Mouse (Mus musculus) hindlimb bud, embryonic 11.5 days (tissue): ENCODE data around the gene 4930539E08Rik.
A peak's percentile ranks its signal among the peaks of the same experiment; 100 is the strongest.

ENCODE experiments used
- DNase-seq: peaks from one replicate; pipeline ENCODE4 v3.0.0-alpha.2; 2012; ENCODE audit warnings: low read depth, low spot score; ENCODE audit errors: extremely low spot score

The 4930539E08Rik gene

DNA sequence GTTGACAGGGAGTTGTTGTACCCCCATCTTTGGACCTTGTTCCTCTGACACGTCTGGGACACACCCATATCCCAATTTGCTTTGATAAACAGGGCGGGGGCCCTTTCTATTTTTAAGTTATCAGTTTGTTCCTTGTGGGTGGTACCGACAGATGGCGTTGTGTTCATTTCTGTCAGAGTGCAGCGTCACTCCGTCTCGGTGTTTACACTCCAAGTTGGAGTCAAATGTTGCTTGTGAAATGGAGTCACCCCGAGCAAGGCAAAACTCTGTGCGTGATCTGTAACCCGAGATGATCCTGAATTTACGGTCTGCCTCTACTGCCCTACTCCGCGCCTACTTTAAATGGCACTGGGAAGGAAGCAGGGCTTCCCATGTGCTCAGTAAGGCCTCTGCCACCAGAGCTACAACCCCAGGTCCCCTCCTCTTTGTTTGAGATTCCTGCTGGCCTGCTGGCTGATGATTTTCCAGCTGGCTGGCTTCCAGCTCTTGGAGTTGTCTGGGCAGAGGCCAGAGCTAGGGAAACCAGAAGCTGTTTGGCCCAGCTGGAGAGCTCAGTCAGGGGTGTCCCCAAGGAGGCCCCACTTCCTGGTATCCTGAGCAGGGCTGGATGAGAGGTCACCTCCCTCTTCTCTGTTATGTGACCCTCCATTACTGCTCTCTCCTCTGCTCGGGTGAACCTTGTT lies 15.4 kb upstream of the 4930539E08Rik start:
- no peak for DNase-seq

DNA sequence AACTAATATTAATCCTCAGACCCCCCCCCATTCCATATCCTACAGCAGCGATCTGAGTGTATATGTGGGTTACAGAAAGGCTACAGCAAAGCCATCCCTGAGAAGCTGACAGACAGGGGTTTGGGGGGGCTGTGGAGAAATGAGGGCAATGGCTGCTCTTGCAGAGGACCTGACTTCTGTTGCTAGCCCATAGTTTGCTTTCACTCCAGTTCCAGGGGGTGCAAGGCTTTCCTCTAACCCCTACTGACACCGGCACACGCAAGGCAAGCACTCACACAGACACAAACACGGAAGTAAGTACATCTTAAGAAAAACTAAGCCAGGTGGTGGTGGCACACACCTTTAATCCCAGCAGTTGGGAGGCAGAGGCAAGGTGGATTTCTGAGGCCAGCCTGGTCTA lies 14.2 kb upstream of the 4930539E08Rik start:
- no peak for DNase-seq

DNA sequence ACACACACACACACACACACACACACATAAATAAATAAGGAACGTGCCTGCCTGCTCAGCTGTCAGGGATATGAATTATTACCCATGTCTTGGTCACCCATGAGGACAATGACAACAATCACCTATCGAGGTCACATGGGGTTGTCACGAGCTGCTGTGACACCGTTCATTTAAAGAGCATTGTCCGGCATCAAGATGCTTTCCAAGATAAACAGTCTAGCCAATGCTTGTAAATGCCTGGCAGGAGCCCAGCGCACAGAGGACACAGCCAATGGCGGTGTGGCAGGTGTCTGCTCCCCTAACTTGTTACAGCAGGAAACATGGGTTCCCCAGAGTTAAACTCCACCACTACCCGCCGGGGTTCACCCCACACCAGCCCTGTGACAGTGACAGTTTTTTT lies 12.9 kb upstream of the 4930539E08Rik start:
- no peak for DNase-seq

DNA sequence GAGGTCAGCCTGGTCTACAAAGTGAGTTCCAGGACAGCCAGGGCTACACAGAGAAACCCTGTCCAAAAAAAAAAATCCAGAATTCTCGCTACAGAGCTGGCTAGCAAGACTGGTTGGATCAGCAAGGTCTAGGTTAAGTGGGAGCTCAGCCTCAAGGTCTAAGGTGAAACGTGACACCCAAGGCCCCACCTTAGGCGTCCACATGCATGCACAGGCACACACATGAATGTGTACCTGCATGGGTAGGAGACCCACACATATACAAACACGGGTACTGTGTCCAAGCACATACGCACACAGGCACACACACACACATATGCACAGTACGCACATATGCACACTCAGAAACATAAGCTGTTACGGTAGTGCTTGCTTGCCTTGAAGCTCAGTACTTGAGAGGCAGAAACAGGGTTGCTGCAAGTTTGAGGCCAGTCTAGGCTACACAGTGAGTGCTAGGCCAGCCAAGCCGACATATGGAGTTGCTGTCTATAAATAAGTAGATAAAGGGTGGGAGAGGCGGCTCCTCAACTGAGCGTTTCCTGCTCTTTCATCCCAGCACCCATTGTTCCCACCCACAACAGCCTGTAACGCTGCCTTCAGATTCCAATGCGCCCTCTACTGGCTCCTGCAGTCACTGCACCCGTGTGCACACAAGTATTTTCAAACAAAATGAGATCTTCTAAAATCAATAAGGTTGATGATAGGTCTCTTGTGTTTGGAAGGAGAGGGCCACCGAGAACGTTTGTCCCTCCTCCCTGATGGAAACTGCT lies 11.9 kb upstream of the 4930539E08Rik start:
- DNase-seq: no peak

DNA sequence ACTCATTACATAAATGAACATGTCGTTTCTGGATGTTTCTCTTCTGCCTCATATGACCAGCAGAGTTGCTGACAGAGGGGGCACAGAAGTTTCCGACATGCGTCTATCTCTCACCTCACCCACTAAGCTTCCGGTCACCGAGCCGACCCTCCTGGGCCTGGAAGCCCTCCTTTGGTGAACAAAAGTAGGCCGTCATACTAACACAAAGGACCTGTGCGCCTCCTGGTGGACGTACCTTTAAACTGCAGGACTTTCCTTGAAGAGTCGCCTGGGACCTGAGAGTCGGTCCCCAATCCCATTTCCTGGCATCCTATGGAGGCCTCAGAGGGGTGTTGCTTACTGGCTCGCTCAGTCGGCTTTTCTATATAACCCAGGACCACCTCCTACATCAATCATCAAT lies 11.3 kb upstream of the 4930539E08Rik start:
- DNase-seq: peak; percentile 77

DNA sequence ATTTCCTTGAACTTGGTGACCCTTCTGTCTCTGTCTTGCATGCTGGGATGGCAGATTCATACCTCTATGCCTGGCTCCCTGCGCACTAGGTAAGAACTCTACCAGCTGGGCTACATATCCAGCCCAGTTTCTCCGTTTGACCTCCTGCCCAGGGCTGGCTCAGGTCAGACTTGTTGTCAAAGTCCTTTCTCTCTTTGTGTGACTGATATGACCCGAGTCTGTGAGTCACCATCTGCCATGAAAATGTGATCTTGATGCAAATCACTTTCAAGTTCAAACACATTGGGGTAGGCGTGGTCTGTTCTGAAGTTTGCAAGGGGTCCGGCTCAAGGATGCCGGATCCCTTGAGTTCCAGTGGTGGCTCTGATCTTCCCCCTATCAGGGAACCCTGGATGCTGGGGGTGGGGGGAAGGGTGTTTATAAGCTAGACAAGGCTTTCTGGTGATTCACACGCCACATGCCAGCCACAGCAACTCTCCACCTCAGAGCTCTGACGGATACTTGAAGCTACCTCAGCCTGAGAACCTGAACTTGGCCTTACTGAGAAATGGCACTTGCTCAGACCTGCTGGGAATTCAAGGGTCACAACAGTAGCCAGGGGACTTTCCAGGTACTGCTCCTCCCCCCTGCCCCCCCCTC lies 10.0 kb upstream of the 4930539E08Rik start:
- no peak for DNase-seq

DNA sequence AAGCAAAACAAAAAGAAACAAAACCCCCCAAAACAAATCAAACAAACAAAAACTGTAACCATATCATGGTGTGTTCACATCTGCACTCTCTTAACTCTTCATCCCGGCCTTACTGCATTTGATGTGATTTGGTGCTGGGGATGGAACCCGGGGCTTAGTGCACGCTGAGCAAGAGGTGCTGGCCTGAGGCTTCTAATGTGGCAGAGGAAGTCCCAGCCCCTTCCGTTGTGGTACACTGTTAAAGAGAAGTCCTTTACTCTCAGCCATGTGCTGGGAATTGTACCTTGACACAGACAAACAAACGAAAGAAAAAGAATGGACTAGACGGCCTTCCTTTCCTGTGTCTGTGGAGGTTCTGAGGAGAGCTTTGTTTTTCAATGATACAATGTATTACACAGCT lies 7.0 kb upstream of the 4930539E08Rik start:
- no peak for DNase-seq

DNA sequence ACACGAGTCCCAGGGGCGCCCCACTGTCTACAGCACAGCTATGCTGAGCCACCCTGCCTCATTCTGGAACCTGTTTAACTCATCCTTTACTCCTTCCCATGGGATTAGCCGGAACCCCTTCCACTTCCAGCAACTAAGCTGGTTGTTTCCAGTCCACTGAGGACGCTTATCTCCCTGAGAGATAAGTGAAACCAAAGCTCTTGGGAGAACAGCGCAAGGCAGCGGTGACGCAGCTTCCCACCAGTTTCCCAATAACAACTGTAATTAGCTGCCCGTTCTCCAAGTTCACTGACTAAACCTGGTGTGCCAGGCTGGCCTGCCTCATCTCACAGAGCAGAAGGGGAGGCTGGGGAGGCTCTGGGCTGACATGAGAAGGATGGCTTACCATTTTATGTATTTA lies 6.0 kb upstream of the 4930539E08Rik start:
- DNase-seq: no peak

DNA sequence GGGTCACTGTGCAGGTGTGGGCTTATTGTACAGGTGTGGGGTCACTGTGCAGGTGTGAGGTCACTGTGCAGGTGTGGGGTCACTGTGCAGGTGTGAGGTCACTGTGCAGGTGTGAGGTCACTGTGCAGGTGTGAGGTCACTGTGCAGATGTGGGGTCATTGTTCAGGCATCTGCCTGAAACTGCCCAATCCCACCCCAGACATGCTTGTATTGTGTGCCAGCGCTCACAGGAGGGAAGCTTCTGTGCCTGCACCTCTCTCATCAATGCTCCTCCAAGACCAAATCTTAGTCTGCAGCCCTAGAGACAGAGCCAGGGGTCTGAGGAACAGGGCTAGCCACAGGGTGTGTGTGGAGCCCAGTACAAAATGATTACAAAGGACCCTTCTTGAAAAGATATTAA lies 1.4 kb upstream of the 4930539E08Rik start:
- DNase-seq: no peak

DNA sequence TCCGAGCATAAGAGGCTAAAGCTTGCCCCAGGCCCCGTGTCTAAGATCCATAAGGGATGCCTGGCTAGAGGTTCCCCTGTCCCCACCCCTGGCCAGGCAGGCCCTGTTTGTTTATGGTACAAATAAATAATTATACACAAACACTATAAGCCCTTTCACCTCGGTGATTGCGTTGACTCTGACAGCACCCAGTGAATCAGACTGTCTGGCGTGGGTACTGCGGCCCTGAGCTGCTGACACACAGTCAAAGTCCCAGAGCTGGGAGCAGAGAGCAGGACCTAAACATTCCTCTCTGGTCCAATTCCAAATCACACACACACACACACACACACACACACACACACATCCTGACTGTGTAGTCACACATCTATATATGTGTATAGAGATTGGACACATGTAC lies 1.2 kb downstream of the 4930539E08Rik start:
- no peak for DNase-seq

DNA sequence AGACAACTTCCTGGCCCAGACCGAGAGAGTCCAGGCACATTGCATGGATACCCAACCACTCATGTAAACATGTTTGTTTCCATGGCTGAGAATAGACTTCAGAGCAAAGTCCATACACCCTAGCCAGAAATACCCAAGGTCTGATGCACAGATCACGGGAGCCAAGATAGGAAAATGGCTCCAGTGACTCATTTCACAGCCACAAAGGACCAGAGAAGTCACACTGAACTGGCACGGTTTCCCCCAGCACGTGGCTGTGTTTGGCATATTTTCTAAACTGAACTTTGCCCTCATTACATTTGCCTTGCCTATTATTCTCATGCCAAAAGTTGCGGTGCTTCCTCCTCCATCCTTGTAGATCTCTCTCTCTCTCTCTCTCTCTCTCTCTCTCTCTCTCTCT lies 1.9 kb downstream of the 4930539E08Rik start:
- no peak for DNase-seq

DNA sequence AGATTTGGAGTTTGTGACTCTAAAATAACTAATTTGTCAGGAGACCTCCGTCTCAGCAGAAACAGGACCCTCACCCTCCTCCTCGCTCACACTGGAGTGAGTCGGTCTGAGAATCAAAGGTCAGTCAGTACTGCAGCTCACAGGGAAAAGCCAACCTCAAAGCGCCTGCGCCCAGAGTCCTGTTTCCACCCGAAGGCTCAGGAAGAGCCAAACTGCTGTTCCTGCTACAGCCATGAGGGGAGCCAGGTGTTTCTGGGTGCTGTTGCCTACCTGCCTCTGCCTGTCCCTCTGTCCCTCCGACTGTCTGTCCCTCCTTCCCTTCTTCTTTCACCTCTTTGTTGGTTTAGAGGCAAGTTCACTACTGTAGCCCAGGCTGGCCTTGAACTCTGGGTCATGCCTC lies 5.0 kb downstream of the 4930539E08Rik start:
- DNase-seq: no peak

DNA sequence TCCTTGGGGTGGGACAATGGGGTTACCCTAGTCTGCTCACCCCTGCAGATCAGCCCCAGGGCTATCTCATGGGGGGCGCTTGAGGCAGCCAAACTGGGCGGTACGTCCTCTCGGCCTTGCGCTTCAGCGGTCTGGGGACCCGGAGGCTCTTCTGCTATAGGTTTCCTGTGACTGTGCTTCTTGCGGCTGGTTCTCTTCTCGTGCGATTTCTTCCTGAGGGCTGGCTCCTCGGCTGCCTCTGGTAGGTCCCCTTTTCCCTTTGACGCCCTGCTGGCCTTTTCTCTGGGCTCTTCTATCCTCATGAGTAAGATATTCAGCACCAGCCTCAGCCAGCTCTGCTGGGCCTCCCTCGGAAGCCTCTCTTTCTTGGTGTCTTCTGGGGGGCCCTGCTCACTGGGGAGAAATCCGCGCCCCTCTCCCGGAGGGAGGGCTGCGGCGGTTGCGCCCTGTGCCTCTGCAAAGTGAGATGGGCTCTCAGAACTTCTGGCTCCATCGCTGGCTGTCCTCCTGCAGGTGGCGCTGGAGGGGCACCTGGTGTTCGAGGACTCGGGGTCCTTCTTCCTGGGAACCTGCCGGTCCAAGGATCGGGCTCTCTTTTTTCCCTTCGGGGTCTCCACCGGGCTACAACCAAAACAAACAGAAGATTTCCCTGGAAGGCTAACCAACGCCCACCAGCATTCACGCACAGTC lies 5.7 kb downstream of the 4930539E08Rik start:
- no peak for DNase-seq

DNA sequence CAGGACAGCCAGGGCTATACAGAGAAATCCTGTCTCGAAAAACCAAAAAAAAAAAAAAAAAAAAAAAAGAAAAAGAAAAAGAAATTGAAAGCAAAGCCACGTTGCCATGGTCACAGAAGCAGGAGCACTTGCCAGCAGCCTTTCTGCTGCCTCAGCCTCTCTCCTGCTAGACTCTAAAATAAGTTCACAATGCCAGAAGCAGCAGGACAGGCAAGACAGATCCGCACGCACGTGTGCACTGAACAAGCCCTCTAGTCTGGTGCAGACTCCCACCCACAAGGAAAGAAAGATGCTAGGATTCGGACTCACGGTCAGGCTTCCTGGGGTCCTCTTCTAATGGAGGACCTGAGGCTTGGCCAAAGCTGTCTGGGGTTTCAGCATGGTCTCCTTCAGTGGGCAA lies 7.2 kb downstream of the 4930539E08Rik start:
- no peak for DNase-seq

DNA sequence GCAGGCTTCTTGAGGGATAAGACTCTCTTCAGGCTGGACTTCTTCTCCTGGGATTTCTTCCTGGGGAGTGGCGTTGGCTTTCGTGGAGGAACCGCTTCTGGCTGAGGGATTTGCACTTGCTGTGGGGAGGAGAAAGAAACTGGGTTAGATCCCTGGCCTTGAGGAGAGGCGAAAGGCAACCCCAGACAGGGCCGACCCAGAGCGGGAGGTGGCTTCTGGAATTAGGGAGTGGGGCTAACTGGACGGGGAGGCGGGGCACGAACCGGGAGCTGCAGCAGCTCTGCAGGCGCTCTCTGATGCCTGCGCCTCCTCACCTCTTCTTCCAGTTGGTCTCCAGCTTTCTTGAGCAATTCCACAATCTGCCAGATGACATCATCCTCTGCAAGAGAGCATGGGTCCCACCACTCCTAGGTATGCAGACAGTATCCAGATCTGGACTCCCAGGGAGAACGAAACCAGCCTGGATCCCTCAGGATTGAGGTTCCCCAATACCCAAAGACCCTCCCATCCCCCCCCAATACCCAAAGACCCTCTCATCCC lies 9.7 kb downstream of the 4930539E08Rik start:
- no peak for DNase-seq

DNA sequence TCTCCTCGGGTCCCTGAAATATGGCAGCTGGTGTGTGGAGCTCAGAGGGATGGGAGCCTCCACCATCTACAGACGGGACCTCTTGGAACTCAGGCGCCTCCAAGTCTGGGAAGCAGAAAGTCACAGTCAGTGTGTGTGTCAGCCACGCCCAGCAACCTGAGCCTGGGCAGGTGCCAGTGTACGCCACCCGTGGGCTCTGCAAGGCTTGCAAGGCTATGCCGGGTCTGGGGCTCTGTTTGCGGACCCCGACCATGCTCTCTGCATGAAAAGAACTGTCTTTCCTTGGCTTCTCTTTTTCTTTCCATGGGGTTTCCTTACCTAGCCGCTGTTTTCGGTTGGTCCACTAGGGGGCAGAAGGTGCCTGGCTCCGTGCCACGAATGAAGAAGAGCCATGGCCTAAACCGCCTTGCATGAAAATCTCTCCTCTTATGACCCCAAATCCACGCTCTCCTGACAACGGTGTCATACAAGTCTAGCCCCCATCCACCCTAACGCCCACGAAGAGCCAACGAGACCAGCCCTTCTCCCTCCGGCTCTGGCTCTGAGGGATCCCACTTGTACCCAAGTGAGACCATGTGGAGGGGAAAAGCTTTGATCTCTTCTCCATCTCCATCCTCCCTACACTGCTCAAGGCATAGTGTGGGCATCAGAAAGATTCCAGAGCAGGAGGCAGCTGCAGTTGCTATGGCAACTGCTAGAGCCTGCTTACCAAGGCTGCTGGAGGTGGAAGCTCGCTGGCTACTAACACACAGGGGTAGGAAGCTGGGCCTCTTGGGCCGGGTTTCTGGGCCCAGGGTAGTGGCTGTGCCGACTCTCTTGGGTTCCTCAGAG lies 10.4 kb downstream of the 4930539E08Rik start:
- no peak for DNase-seq

DNA sequence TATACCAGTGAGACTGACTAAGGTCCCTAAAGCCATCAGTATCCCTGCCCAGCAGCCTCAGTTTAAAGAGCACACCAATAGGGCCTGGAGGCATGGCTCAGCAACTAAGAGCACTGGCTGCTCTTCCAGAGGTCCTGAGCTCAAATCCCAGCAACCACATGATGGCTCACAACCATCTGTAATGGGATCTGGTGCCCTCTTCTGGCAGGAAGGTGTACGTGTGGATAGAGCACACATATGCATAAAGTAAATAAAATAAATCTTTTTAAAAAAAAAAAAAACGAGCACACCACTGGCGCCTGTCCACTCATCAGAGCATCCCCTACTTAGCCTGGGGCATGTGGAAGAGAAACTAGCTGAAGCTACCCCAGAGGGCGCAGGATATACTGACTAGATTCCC lies 13.6 kb downstream of the 4930539E08Rik start:
- no peak for DNase-seq

DNA sequence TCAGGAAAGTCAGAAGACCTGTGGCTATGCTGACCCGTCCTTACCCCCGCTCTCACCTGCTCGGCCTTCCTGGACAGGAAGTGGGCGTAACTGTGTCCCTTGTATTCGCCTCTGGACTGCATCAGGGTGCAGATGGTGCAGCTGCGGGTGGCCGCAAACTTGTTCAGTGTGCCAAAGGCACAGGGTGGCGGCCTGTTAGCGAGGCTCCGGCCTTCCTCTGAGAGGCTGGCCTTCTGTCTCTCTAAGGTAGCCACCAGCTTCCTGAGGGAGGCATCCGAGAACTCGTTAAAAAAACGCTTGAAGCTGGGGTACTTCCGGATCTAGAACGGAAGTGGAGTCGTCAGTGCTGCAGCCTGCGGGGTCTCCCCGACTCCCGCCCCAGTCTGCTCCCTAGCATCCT lies 15.7 kb downstream of the 4930539E08Rik start:
- DNase-seq: no peak

DNA sequence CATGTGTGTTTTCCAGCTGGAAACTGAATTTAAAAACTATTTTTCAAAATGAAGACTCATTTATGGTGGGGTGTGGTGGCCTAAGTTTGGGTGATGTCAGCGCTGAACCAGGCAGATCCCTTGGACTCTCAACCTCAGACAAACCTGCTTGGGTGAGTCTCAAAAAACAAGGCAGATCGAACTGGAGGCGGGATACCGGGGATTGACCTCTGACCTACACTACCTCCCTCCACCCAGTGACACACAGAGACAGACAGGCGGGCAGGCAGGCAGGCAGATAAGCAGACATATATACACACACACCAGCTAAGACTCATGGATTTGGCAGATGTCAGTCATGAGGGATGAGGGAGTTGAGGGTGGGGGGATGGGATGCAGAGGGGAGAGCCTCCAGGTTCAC lies 16.9 kb downstream of the 4930539E08Rik start:
- no peak for DNase-seq

DNA sequence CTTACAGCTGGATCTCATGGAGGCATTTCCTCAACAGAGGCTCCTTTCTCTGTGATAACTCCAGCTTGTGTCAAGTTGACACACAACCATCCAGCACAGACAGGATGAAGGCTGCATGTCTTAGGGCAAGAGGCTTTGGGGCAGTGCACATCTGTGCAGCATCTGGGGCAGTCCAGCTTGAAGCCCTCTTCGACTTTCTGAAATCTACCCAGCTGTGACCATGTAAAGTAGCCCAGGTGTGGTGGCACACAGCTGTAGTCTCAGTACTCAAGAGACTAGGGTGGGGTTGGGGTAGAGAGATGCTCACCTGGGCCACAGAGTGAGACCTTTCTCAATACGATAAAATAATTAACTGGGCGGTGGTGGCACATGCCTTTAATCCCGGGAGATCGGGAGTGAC lies 17.3 kb downstream of the 4930539E08Rik start:
- no peak for DNase-seq
